Mouse (Mus musculus) E14TG2a.4 (cell line): Measurements from ENCODE around the gene Atp2c2.

Experiments used
- CTCF ChIP-seq: conservative IDR thresholded peaks from 2 replicates; pipeline ENCODE4 v1.5.1; 2014; ENCODE audit warnings: low read length
- POU5F1 ChIP-seq: IDR thresholded peaks from 2 replicates; pipeline ENCODE4 v1.6.1; 2014; ENCODE audit warnings: low read length, borderline replicate concordance

- TF ChIP-seq POU5F1 = no peak
- no peak for TF ChIP-seq CTCF
Observed at GRCm38 (mm10) chr8:119794689-119795088, 94.9 kb downstream of the Atp2c2 start.
